Mouse (Mus musculus): ENCODE measurements around the gene Gpr3.

DNA sequence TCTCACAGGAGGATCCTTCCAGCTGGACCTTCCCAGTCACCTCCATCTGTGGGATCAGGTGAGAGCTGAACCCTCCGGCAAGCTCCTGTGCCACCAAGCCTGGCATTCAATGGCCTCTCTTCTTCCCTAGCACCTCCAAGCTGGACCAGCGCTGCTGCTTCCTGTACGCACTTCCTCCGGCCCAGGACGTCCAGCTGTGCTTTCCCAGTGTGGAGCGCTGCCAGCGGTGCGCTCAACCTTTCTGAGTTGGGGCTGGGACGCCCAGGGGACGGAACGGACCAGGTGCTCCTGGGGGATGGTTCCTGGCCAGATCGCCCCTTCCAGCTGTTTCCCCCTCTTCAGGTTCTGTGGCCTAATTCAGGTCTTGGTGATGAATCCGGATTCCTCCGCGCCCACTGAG lies 34.7 kb upstream of the Gpr3 start:
- TF ChIP-seq CTCF (IDR thresholded peaks at IDR 0.05; ENCODE audit: low read depth), result no peak
- TF ChIP-seq EP300 (IDR thresholded peaks at IDR 0.05; ENCODE audit: low read depth), result peak; percentile 44; the same call in 1 of the 2 replicates
